Mouse (Mus musculus): Measurements from ENCODE around the gene Olfr70. TPM values are rescaled to one million over a fixed set of nuclear protein-coding genes. Genes with fewer than 3 reads are reported as not detected.

Gene Olfr70
- polyA plus RNA-seq, 1 experiment from 2014 or later, result not detected

DNA sequence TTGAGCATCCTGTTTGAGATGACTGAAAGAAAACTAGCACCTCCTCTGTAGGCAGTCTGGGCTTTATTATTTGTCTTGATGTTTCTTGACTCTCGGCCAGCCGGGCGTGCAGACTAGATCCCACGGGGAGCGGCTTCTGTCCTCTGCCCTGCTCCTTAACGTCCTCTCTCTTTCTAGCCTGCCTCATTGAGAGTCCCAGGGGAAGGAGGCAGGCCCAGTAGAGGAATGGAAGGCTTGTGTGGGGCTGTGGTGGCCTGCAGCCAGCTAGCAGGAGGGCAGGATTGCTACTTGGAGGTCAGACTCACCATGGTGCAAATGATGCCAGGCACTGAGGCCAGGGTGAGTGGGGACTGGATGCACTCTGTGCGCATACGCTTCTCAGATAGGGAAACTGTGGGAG, 3.2 kb upstream of the Olfr70 start:
- Histone ChIP-seq H3K36me3 (no peaks in the 10 kb centered on the region), H3K27me3 (replicated peaks) (no peaks in the 10 kb centered on the region), H3K4me3 (replicated peaks) (no peak overlapping the region), H3K4me2 (no peak overlapping the region), H3K27ac (no peak overlapping the region), H3K9me3 (no peaks in the 10 kb centered on the region), H3K4me1 (0 out of 2 replicates have a peak, but pooled peaks cover 4% of the 10 kb centered on the region), H3K9ac (no peak overlapping the region)
- 73% methylated on average over 8 of the region's 8 CpGs for WGBS
- no peak for ATAC-seq (ENCODE audit: insufficient read depth, low FRiP score, low read depth)

- H3K27me3 ChIP-seq (replicated peaks), result no peaks in the 10 kb centered on the region
- no peak overlapping the region for H3K4me3 ChIP-seq (replicated peaks)
- no peak overlapping the region for H3K4me2 ChIP-seq
- no peak for ATAC-seq (ENCODE audit: insufficient read depth, low FRiP score, low read depth)
- 0 out of 2 replicates have a peak, but pooled peaks cover 4% of the 10 kb centered on the region for H3K4me1 ChIP-seq
- no peak overlapping the region for H3K27ac ChIP-seq
- no peaks in the 10 kb centered on the region for H3K9me3 ChIP-seq
- no peak overlapping the region for H3K9ac ChIP-seq
- WGBS, result 73% methylated on average over 6 of the region's 6 CpGs
- no peaks in the 10 kb centered on the region for H3K36me3 ChIP-seq
Observed at GRCm38 (mm10) chr4:43703439-43703838, 2.8 kb upstream of the Olfr70 start.

DNA sequence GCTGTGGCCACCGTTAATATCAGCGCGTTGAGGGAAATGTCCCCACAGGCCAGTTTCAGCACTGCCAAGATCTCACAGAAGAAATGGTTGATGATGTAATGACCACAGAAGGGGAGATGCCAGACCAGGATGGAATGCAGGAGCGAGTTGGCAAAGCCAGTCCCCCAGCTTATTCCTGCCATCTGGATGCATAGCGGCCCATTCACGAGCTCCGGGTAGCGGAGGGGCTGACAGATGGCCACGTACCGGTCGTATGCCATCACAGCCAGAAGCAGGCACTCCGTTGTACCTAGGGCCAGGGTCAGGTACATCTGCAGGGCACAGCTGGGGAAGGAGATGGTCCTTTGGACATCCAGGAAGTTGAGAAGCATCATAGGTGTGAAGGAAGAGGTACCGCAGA, 4.0 kb downstream of the Olfr70 start:
- no peaks in the 10 kb centered on the region for H3K27me3 ChIP-seq (replicated peaks)
- H3K36me3 ChIP-seq, result no peaks in the 10 kb centered on the region
- no peak overlapping the region for H3K4me3 ChIP-seq (replicated peaks)
- H3K9me3 ChIP-seq, result no peaks in the 10 kb centered on the region
- H3K4me2 ChIP-seq, result no peak overlapping the region
- no peak overlapping the region for H3K27ac ChIP-seq
- H3K9ac ChIP-seq, result no peak overlapping the region
- WGBS, result 92% methylated on average over 13 of the region's 13 CpGs
- H3K4me1 ChIP-seq, result no peaks in the 10 kb centered on the region
- ATAC-seq (ENCODE audit: insufficient read depth, low FRiP score, low read depth), result no peak

GRCm38 (mm10) chr4:43695249-43695671, 5.3 kb downstream of the Olfr70 start:
- Histone ChIP-seq H3K27ac (no peak overlapping the region), H3K4me1 (no peaks in the 10 kb centered on the region), H3K4me3 (replicated peaks) (no peak overlapping the region), H3K4me2 (no peak overlapping the region), H3K36me3 (no peaks in the 10 kb centered on the region), H3K9ac (no peak overlapping the region), H3K27me3 (replicated peaks) (no peaks in the 10 kb centered on the region), H3K9me3 (no peaks in the 10 kb centered on the region)
- 25% methylated on average over 9 of the region's 9 CpGs for WGBS
- ATAC-seq (ENCODE audit: insufficient read depth, low FRiP score, low read depth), result peak; percentile 57; the same call in 1 of the 2 replicates

DNA sequence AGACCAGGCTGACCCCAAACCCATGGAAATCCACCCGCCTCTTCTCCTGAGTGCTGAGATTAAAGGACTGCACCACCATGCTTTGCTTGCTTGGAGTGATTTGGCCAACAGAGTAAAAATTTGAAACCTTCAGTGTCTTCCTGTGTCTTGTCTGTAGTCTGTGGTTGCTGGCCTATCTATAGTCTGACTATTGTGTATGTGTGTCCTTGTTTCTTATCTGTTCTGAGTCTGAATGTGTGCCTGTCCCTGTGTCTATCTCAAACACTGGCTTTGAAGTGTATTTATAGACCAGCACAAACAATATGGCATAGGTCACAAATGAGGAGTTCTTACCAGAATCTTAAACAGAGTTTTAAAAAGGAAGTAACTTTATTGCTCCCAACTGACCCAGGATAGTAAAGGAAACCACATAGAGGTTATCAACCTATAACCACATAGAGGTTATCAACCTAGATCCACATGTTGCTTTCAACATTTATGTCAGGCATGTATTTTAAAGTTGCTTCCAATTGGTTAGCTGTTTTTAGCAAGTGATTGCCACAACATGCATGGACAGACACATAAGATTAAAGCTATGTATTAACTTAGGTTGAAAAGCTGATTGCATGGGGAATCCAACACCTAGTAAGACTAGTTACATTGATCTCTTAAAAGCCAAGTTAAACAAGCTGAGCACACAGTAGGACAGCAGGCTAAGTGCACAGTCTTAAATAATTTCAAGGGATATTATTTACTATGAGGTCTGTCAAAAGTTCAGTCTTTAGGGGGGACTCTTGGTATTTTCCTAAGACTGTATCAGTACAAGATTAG, 6.0 kb downstream of the Olfr70 start:
- Histone ChIP-seq H3K27ac (no peak overlapping the region; the same call in 1 of the 2 replicates), H3K4me2 (no peak overlapping the region), H3K27me3 (replicated peaks) (no peaks in the 10 kb centered on the region), H3K4me1 (no peaks in the 10 kb centered on the region), H3K4me3 (replicated peaks) (no peak overlapping the region), H3K9ac (no peak overlapping the region), H3K36me3 (no peaks in the 10 kb centered on the region), H3K9me3 (no peaks in the 10 kb centered on the region)
- WGBS, result 71% methylated on average over 1 of the region's 1 CpGs
- no peak for ATAC-seq (ENCODE audit: insufficient read depth, low FRiP score, low read depth)

GRCm38 (mm10) chr4:43693806-43694241, 6.8 kb downstream of the Olfr70 start:
- Histone ChIP-seq H3K27me3 (replicated peaks) (no peaks in the 10 kb centered on the region), H3K4me1 (no peaks in the 10 kb centered on the region), H3K9me3 (no peaks in the 10 kb centered on the region), H3K36me3 (no peaks in the 10 kb centered on the region), H3K4me3 (replicated peaks) (no peak overlapping the region), H3K4me2 (no peak overlapping the region), H3K9ac (no peak overlapping the region), H3K27ac (no peak overlapping the region; the same call in 1 of the 2 replicates)
- 60% methylated on average over 5 of the region's 5 CpGs for WGBS
- no peak for ATAC-seq (ENCODE audit: insufficient read depth, low FRiP score, low read depth)

DNA sequence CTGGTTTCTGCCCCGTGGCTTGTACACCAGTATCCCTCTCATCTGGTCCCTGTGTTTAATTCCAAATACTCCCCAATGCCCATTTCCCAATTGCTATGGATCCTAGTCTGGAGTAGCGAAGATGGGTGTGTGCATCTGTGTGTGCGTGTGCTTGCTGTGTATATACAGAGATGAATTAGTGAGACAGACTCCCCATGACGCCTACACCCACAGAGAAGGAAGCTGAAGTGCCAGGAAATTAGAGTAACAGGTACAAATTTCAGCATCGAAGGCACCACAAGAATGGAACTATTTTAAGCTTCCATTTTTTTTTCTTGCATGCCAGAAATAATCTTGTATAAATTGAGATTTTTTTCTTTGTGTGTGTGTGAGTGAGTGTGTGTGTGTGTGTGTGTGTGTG, 9.6 kb downstream of the Olfr70 start:
- no peak overlapping the region for H3K4me2 ChIP-seq
- no peaks in the 10 kb centered on the region for H3K27me3 ChIP-seq (replicated peaks)
- H3K36me3 ChIP-seq, result no peaks in the 10 kb centered on the region
- H3K9ac ChIP-seq, result no peak overlapping the region
- H3K4me3 ChIP-seq (replicated peaks), result no peak overlapping the region
- 69% methylated on average over 5 of the region's 5 CpGs for WGBS
- ATAC-seq (ENCODE audit: insufficient read depth, low FRiP score, low read depth), result no peak
- no peaks in the 10 kb centered on the region for H3K4me1 ChIP-seq
- H3K9me3 ChIP-seq, result no peaks in the 10 kb centered on the region
- H3K27ac ChIP-seq, result no peak overlapping the region

GRCm38 (mm10) chr4:43690021-43690420, 10.6 kb downstream of the Olfr70 start:
- no peak for ATAC-seq (ENCODE audit: insufficient read depth, low FRiP score, low read depth)
- no peaks in the 10 kb centered on the region for H3K27me3 ChIP-seq (replicated peaks)
- H3K4me3 ChIP-seq (replicated peaks), result no peak overlapping the region
- no peak overlapping the region for H3K4me2 ChIP-seq
- no peak overlapping the region for H3K9ac ChIP-seq
- H3K4me1 ChIP-seq, result no peaks in the 10 kb centered on the region
- 0 out of 2 replicates have a peak, but pooled peaks cover 4% of the 10 kb centered on the region for H3K36me3 ChIP-seq
- no peaks in the 10 kb centered on the region for H3K9me3 ChIP-seq
- no peak overlapping the region for H3K27ac ChIP-seq
- 93% methylated on average over 17 of the region's 17 CpGs for WGBS

GRCm38 (mm10) chr4:43679416-43680043, 21.1 kb downstream of the Olfr70 start:
- Histone ChIP-seq H3K4me2 (no peak overlapping the region), H3K9me3 (no peaks in the 10 kb centered on the region)
- ATAC-seq (ENCODE audit: insufficient read depth, low FRiP score, low read depth), result no peak

DNA sequence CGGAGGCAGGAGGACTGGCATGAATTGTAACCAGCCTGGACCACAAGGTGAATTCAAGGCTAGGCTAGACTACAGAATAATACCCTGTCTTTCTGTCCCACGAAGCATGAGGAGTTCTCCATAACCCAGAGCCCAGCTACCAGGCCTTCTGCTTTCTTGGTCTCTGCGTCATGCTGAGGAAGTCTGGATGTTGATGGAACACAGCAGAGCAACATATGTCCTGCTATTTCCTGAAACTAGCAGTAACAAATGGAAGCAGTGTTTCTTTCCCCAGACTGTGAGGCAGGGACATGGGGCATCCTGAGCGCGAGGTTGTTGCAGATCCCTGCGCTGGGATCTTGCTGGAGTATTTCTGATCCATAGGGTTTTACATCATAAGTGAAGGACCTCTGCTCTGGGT, 22.1 kb downstream of the Olfr70 start:
- H3K9ac ChIP-seq, result no peak overlapping the region
- no peak overlapping the region for H3K4me2 ChIP-seq
- no peaks in the 10 kb centered on the region for H3K4me1 ChIP-seq
- no peak overlapping the region for H3K27ac ChIP-seq
- H3K36me3 ChIP-seq, result peaks cover 13% of the 10 kb centered on the region
- 89% methylated on average over 6 of the region's 6 CpGs for WGBS
- H3K9me3 ChIP-seq, result no peaks in the 10 kb centered on the region
- no peak overlapping the region for H3K4me3 ChIP-seq (replicated peaks)
- H3K27me3 ChIP-seq (replicated peaks), result no peaks in the 10 kb centered on the region
- ATAC-seq (ENCODE audit: insufficient read depth, low FRiP score, low read depth), result no peak

More at GRCm38 (mm10) chr4:43679416-43680043, 21.1 kb downstream of the Olfr70 start:
- Histone ChIP-seq H3K27me3 (replicated peaks) (no peaks in the 10 kb centered on the region), H3K4me1 (no peaks in the 10 kb centered on the region), H3K36me3 (peaks cover 13% of the 10 kb centered on the region), H3K27ac (no peak overlapping the region), H3K9ac (no peak overlapping the region), H3K4me3 (replicated peaks) (no peak overlapping the region)
- WGBS, result 78% methylated on average over 7 of the region's 7 CpGs

GRCm38 (mm10) chr4:43675608-43676007, 25.0 kb downstream of the Olfr70 start:
- no peak overlapping the region for H3K9ac ChIP-seq
- no peak overlapping the region for H3K4me3 ChIP-seq (replicated peaks)
- peaks cover 6% of the 10 kb centered on the region for H3K36me3 ChIP-seq
- ATAC-seq (ENCODE audit: insufficient read depth, low FRiP score, low read depth), result no peak
- 65% methylated on average over 4 of the region's 4 CpGs for WGBS
- no peaks in the 10 kb centered on the region for H3K9me3 ChIP-seq
- H3K4me1 ChIP-seq, result no peaks in the 10 kb centered on the region
- no peak overlapping the region for H3K27ac ChIP-seq
- H3K4me2 ChIP-seq, result no peak overlapping the region
- H3K27me3 ChIP-seq (replicated peaks), result no peaks in the 10 kb centered on the region

GRCm38 (mm10) chr4:43674974-43675373, 25.6 kb downstream of the Olfr70 start:
- H3K27ac ChIP-seq, result no peak overlapping the region
- H3K27me3 ChIP-seq (replicated peaks), result no peaks in the 10 kb centered on the region
- 0 out of 2 replicates have a peak, but pooled peaks cover 3% of the 10 kb centered on the region for H3K4me1 ChIP-seq
- no peak overlapping the region for H3K9ac ChIP-seq
- no peaks in the 10 kb centered on the region for H3K9me3 ChIP-seq
- no peak for ATAC-seq (ENCODE audit: insufficient read depth, low FRiP score, low read depth)
- H3K4me3 ChIP-seq (replicated peaks), result no peak overlapping the region
- no peak overlapping the region for H3K4me2 ChIP-seq
- WGBS, result 72% methylated on average over 5 of the region's 5 CpGs
- peaks cover 6% of the 10 kb centered on the region for H3K36me3 ChIP-seq
